Mouse (Mus musculus): ENCODE results near the gene Olfr1349.
"Not testable (repeated sequence)": the region's sequence is repeated elsewhere in the genome, so short reads cannot be mapped to it uniquely, and the experiment has no call there.

Olfr1349 gene

DNA sequence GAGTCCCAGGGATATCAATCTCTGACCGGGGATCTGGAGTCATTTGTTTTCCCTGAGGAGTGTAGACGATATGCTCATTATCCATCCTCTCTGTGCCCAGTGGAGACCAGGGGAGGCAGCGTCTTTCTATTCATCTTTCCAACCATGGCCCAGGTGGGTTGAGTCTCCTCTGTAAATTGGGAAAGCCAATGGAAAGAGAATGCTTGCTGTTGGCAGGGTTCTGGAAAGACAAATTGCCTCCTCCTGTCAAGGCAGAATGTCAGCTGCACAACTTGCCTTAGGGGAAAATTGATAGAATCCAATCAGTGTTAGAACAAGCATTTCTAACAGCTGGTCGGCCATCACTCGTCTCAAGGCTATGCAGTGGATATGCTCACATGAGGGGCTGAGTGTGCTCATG lies at the start of gene Olfr1349:
Olfr1349 (minus strand) TSS at position 101 of the 400 bp plus-strand sequence.
- DNase-seq (ENCODE audit: low spot score) = no peak

DNA sequence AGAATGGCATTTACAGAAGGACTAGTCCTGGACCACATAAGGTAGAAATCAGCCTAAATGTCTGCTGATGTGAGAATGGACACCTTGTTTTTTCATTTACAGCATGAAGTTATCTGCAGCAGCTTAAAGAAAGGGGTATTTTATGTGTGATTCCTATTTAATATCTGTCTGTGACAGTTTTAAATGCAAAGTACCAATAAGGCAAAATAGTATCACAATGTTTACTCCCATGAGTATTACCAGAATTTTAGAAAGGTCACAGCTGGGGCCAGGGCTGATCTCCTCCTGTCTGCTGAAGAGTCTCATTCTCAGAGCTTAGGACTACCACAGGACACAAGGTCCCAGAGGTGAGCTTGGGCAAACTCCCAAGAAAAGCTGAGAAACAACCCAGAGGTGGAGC lies 41.8 kb upstream of the Olfr1349 start, which contains the start of gene Olfr1350:
Olfr1350 (plus strand) TSS at position 301 of the 400 bp plus-strand sequence.
- no peak for DNase-seq (ENCODE audit: low spot score)

DNA sequence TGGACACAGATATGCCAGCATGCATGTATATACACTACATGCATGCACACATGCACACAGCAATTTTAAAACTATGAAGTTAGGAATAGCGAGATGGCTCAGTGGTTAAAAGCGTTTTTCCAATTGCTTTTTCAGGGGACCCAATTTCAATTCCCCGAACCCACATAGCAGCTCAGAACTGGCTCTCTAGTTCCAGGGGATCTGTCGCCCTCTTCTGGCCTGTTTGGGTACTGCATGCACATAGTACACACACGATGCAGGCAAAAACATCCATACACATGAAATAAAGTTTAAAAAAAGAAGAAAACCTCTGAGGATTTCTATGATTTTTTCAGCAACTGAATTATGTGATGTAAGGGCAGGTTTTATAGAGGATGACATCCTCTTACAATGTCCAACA lies 3.4 kb upstream of the Olfr1349 start:
- DNase-seq (ENCODE audit: low spot score) = peak; percentile 43

DNA sequence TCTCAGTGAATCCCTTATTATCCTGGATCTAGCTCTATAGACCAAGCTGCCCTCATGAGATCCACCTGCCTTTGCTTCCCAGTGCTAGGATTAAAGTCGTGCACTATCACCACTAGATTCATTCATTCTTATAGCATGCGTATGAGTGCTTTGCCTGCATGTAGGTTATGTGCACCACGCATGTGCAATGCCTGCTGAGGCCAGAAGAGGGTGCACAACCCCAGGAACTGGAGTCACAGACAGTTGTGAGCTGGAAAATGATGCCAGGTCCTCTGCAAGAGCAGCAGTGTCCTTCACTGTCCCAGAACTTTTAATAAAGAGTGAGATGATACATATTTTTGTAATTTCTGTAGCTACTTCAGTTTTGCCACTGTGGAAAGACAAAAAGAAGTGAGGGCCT lies 2.3 kb upstream of the Olfr1349 start:
- no peak for DNase-seq (ENCODE audit: low spot score)

DNA sequence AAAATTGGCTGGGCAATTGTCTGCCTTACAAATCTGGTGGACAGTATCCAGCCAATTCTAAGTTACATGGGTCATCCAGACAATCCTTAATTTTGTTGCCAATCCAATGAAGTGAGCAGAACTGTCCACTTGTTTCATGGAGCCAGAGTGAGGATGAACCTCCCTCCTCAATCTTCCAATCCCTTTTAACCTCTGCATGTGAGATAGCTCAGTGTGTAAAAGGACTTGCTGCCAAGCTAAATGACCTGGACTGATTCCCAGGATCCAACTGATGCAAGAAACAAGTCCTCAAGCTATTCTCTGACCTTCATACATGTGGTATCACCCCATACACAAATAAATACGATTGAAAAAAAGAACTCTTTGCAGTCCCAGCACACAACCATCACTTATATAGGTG lies 1.1 kb downstream of the Olfr1349 start:
- no peak for DNase-seq (ENCODE audit: low spot score)

DNA sequence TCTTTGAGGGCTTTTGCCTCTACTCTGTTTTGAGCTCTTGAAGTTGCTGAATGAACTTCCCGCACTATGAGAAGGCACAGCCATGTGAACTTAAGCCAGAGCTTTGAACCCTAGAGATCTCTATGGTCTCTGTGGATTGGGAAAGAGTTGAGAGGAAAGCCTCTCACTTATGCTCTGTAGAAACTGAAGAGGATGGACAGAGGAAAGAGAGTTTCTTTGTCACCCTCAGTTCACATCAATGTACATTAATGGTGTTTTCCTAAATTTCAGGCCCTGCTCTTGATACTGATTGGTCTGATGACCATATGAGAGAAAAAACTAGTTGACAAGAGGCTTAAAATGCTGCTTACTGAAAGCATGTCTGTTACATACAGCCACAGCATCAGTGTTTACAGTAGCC lies 14.1 kb downstream of the Olfr1349 start, which contains the start of gene Olfr1348:
Olfr1348 (minus strand) TSS at position 101 of the 400 bp plus-strand sequence.
- no peak for DNase-seq (ENCODE audit: low spot score)

DNA sequence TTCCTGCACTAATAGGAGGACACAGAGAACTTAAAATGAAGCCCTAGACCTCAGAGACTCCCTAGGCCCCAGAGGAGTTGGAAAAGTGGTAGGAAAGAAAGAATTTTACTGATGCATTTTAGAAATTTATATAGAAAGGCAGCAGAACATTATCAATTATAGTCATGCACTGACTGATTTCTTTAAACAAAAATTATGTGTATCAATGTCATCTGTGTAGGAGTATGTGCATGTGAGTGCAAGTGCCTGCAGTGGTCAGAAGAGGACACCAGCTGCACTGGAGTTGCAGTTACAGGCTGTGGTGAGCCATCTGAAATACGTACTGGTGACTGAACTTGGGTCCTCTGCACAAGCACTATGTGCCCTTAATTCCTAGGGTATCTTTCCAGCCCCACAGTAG lies 23.1 kb downstream of the Olfr1349 start, which contains the start of gene Olfr1347:
Olfr1347 (minus strand) TSS at position 101 of the 400 bp plus-strand sequence.
- DNase-seq (ENCODE audit: low spot score) = no peak

DNA sequence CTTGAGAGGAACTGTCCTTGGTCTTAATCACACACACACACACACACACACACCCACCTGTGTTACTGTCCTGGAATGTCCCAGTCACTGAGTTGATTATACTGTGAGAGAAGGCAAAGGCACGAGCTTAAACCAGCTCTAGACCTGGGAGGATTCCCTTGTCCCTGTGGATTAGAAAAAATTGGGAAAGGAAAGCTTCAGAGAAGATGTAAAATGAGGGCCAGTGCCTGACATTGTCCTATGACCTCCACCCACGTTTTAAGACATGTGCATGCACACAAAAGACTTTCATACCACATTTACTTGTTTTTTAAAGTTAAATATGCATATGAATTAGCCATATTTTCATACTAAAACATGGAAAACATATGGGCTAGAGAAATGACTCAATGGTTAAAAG lies 35.9 kb downstream of the Olfr1349 start, which contains the start of gene Olfr5:
Olfr5 (minus strand) TSS at position 101 of the 400 bp plus-strand sequence.
- no peak for DNase-seq (ENCODE audit: low spot score)

DNA sequence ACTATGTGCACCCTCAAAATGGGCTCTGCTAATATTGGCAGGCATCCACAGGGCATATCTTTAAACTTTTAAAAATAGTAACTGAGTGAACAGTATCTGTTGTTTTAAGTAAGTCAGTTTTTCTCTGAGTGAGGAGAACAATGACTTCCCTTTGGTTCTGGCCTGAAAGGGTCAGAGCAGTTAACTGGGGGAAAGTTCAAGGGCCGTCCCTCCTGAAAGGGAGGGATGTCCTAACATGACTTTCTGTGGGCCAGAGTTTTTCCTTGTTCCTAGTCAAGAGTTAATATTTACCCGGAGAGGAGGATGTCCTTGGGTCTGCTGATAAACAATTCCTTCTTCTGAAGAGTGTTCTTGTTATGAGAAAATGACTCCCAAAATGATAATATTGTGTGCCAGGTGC lies 45.1 kb downstream of the Olfr1349 start:
- DNase-seq (ENCODE audit: low spot score) = not testable (repeated sequence)

DNA sequence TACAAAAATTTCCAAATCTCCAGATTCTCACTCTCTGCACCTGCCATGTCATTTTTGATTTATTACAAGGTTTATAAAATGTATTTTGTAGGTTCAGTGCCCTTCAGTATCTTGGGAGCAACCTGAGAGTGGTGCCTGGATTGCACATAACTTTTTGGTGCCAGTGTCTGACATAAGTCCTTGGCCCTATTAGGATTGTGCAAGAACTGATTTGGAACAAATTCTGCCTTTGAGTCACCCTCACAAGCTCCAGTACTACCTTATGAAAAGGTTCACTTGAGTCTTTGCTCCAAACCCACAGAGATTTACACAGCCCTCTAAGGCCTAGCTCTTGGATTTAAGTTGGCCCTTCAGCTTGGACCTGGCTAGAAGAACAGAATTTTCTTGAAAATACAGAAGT lies 55.8 kb downstream of the Olfr1349 start, which contains the start of gene Olfr1346:
Olfr1346 (plus strand) TSS at position 151 of the 400 bp plus-strand sequence.
- no peak for DNase-seq (ENCODE audit: low spot score)

Data from embryo, embryonic 10.5 days (tissue).